Mouse (Mus musculus) MEL (cell line): Measurements from ENCODE around the gene Cux1. TPM values are rescaled to one million over a fixed set of nuclear protein-coding genes. Genes with fewer than 3 reads are reported as not detected.

ENCODE experiments used
- DNase-seq: peaks from one replicate; pipeline ENCODE4 v3.0.0; 2011; ENCODE audit warnings: low read depth, low spot score
- H3K27ac ChIP-seq: 2 replicates; pipeline ENCODE4 v1.5.1; 2012; ENCODE audit warnings: low read depth, mild to moderate bottlenecking, control low read depth, low read length, moderate library complexity; ENCODE audit not compliant: control insufficient read depth
- H3K27me3 ChIP-seq, 2 experiments: fragments of 150-350 bp in 1 of 2; sonication (generic) in 1 of 2; 2 replicates each; pipeline ENCODE4 v1.6.1; 2012; ENCODE audit warnings: low read length in 2 of 2, mild to moderate bottlenecking in 2 of 2, improper control_type of control experiment in 1 of 2, moderate library complexity in 1 of 2; ENCODE audit not compliant: insufficient read depth in 2 of 2, control insufficient read depth in 1 of 2
- H3K36me3 ChIP-seq, 2 experiments: 2 replicates each; pipeline ENCODE4 v1.6.1; 2012 to 2014; ENCODE audit warnings: low read length in 2 of 2, improper control_type of control experiment in 1 of 2, inconsistent platforms in 1 of 2, mild to moderate bottlenecking in 1 of 2; ENCODE audit not compliant: insufficient read depth in 2 of 2, control insufficient read depth in 1 of 2
- H3K4me1 ChIP-seq, 2 experiments: fragments of 150-350 bp in 1 of 2; sonication (generic) in 1 of 2; 2 replicates each; pipeline ENCODE4 v1.6.1; 2012; ENCODE audit warnings: low read length in 2 of 2, improper control_type of control experiment in 1 of 2, mild to moderate bottlenecking in 1 of 2; ENCODE audit not compliant: insufficient read depth in 2 of 2, control insufficient read depth in 1 of 2
- H3K4me3 ChIP-seq, 2 experiments: fragments of 150-350 bp in 1 of 2; sonication (generic) in 1 of 2; 2 replicates each; pipeline ENCODE4 v1.5.1; 2012; ENCODE audit warnings: low read depth in 2 of 2, low read length in 2 of 2, mild to moderate bottlenecking in 2 of 2, moderate library complexity in 2 of 2, control low read depth in 1 of 2, improper control_type of control experiment in 1 of 2; ENCODE audit not compliant: control insufficient read depth in 1 of 2, insufficient read depth in 1 of 2
- H3K79me2 ChIP-seq: 2 replicates; pipeline ENCODE4 v1.6.1; 2012; ENCODE audit warnings: mild to moderate bottlenecking, low read length, moderate library complexity; ENCODE audit not compliant: control insufficient read depth, poor library complexity, insufficient read depth
- H3K9ac ChIP-seq: 2 replicates; pipeline ENCODE4 v1.6.1; 2012; ENCODE audit warnings: low read depth, mild to moderate bottlenecking, control low read depth, low read length, moderate library complexity; ENCODE audit not compliant: control insufficient read depth, poor library complexity, severe bottlenecking
- H3K9me3 ChIP-seq: fragments of 150-350 bp; sonication (generic); replicated peaks from 2 replicates; pipeline ENCODE4 v1.6.1; 2012; ENCODE audit warnings: mild to moderate bottlenecking, low read length, improper control_type of control experiment, moderate library complexity; ENCODE audit not compliant: insufficient read depth
- BHLHE40 ChIP-seq: IDR thresholded peaks from 2 replicates; pipeline ENCODE4 v1.6.1; 2012; ENCODE audit warnings: low read depth, mild to moderate bottlenecking, inconsistent platforms, low read length, improper control_type of control experiment, borderline replicate concordance
- CHD1 ChIP-seq: IDR thresholded peaks from 2 replicates; pipeline ENCODE4 v1.6.1; 2012; ENCODE audit warnings: low read depth, mild to moderate bottlenecking, inconsistent platforms, low read length, improper control_type of control experiment
- CHD2 ChIP-seq: IDR thresholded peaks from 2 replicates; pipeline ENCODE4 v1.6.1; 2011; ENCODE audit warnings: low read length, improper control_type of control experiment
- CTCF ChIP-seq, 3 experiments: IDR thresholded peaks in 2 of 3; conservative IDR thresholded peaks in 1 of 3; 2 replicates each; pipeline ENCODE4 v1.5.1; 2011 to 2012; ENCODE audit warnings: low read length in 3 of 3, low read depth in 2 of 3, mild to moderate bottlenecking in 2 of 3, improper control_type of control experiment in 1 of 3, inconsistent platforms in 1 of 3, mixed read lengths in 1 of 3, moderate library complexity in 1 of 3; ENCODE audit not compliant: control insufficient read depth in 1 of 3, insufficient read depth in 1 of 3, poor library complexity in 1 of 3, severe bottlenecking in 1 of 3
- E2F4 ChIP-seq: IDR thresholded peaks from 2 replicates; pipeline ENCODE4 v1.6.1; 2011; ENCODE audit warnings: low read depth, low read length, improper control_type of control experiment, borderline replicate concordance
- HCFC1 ChIP-seq: IDR thresholded peaks from 2 replicates; pipeline ENCODE4 v1.6.1; 2012; ENCODE audit warnings: low read depth, mild to moderate bottlenecking, inconsistent platforms, low read length, improper control_type of control experiment, moderate library complexity
- KAT2A ChIP-seq: conservative IDR thresholded peaks from 2 replicates; pipeline ENCODE4 v1.6.1; 2012; ENCODE audit warnings: low read depth, low read length, improper control_type of control experiment, inconsistent platforms
- MAFK ChIP-seq: IDR thresholded peaks from 2 replicates; pipeline ENCODE4 v1.6.1; 2011; ENCODE audit warnings: low read depth, mild to moderate bottlenecking, low read length, improper control_type of control experiment, borderline replicate concordance
- MAX ChIP-seq: IDR thresholded peaks from 2 replicates; pipeline ENCODE4 v1.6.1; 2011; ENCODE audit warnings: low read length, improper control_type of control experiment
- MXI1 ChIP-seq: IDR thresholded peaks from 2 replicates; pipeline ENCODE4 v1.6.1; 2011; ENCODE audit warnings: mild to moderate bottlenecking, low read depth, low read length, improper control_type of control experiment
- MYB ChIP-seq: IDR thresholded peaks from 2 replicates; pipeline ENCODE4 v1.6.1; 2011; ENCODE audit warnings: mild to moderate bottlenecking, low read depth, low read length, improper control_type of control experiment
- NELFE ChIP-seq: IDR thresholded peaks from 2 replicates; pipeline ENCODE4 v1.6.1; 2011; ENCODE audit warnings: low read depth, low read length, improper control_type of control experiment
- NRF1 ChIP-seq: IDR thresholded peaks from 2 replicates; pipeline ENCODE4 v1.6.1; 2014; ENCODE audit warnings: low read depth, mild to moderate bottlenecking, inconsistent platforms, low read length, improper control_type of control experiment, moderate library complexity; ENCODE audit not compliant: poor library complexity, insufficient read depth, severe bottlenecking
- POLR2A ChIP-seq, 2 experiments: IDR thresholded peaks; 2 replicates each; pipeline ENCODE4 v1.6.1; 2011 to 2012; ENCODE audit warnings: low read length in 2 of 2, mild to moderate bottlenecking in 2 of 2, control low read depth in 1 of 2, improper control_type of control experiment in 1 of 2, low read depth in 1 of 2, moderate library complexity in 1 of 2; ENCODE audit not compliant: control insufficient read depth in 1 of 2, insufficient read depth in 1 of 2, poor library complexity in 1 of 2
- POLR2AphosphoS2 ChIP-seq: IDR thresholded peaks from 2 replicates; pipeline ENCODE4 v1.6.1; 2011; ENCODE audit warnings: low read length, improper control_type of control experiment
- RCOR1 ChIP-seq: IDR thresholded peaks from 2 replicates; pipeline ENCODE4 v1.6.1; 2012; ENCODE audit warnings: low read depth, mild to moderate bottlenecking, inconsistent platforms, low read length, improper control_type of control experiment
- SIN3A ChIP-seq: IDR thresholded peaks from 2 replicates; pipeline ENCODE4 v1.6.1; 2012; ENCODE audit warnings: low read length, improper control_type of control experiment, inconsistent platforms
- SMC3 ChIP-seq: IDR thresholded peaks from 2 replicates; pipeline ENCODE4 v1.6.1; 2011; ENCODE audit warnings: low read depth, low read length, improper control_type of control experiment
- TBP ChIP-seq: IDR thresholded peaks from 2 replicates; pipeline ENCODE4 v1.8.0; 2011; ENCODE audit warnings: low read depth, low read length, improper control_type of control experiment
- TCF12 ChIP-seq: IDR thresholded peaks from 2 replicates; pipeline ENCODE4 v1.6.1; 2014; ENCODE audit warnings: low read depth, mild to moderate bottlenecking, inconsistent platforms, low read length, improper control_type of control experiment, moderate library complexity
- UBTF ChIP-seq: IDR thresholded peaks from 2 replicates; pipeline ENCODE4 v1.6.1; 2012; ENCODE audit warnings: low read depth, mild to moderate bottlenecking, inconsistent platforms, low read length, improper control_type of control experiment, moderate library complexity, borderline replicate concordance; ENCODE audit not compliant: insufficient read depth
- USF1 ChIP-seq: IDR thresholded peaks from 2 replicates; pipeline ENCODE4 v1.6.1; 2014; ENCODE audit warnings: low read depth, mild to moderate bottlenecking, inconsistent platforms, low read length, improper control_type of control experiment, moderate library complexity
- ZC3H11A ChIP-seq: IDR thresholded peaks from 2 replicates; pipeline ENCODE4 v1.6.1; 2012; ENCODE audit warnings: low read depth, mild to moderate bottlenecking, inconsistent platforms, low read length, improper control_type of control experiment
- ZKSCAN1 ChIP-seq: IDR thresholded peaks from 2 replicates; pipeline ENCODE4 v1.6.1; 2012; ENCODE audit warnings: low read depth, mild to moderate bottlenecking, inconsistent platforms, low read length, improper control_type of control experiment, moderate library complexity
- ZMIZ1 ChIP-seq: IDR thresholded peaks from 2 replicates; pipeline ENCODE4 v1.6.1; 2012; ENCODE audit warnings: low read depth, mild to moderate bottlenecking, inconsistent platforms, low read length, improper control_type of control experiment, moderate library complexity
- ZNF384 ChIP-seq: IDR thresholded peaks from 2 replicates; pipeline ENCODE4 v1.6.1; 2012; ENCODE audit warnings: low read depth, mild to moderate bottlenecking, inconsistent platforms, low read length, improper control_type of control experiment
- polyA plus RNA-seq, 2 experiments: library from polyadenylated mRNA; stranded (reverse) in 1 of 2; unstranded in 1 of 2; fragments of >175 nt in 1 of 2; fragments of >200 nt in 1 of 2; gene quantifications; 2 replicates each; pipeline versions ENCODE4 v1.2.1 to v1.2.4; 2012; ENCODE audit warnings: low replicate concordance in 2 of 2, low read depth in 1 of 2; ENCODE audit not compliant: insufficient read length in 2 of 2, insufficient read depth in 1 of 2, missing spikeins in 1 of 2
- total RNA-seq: library from RNA; depleted of rRNA; stranded (reverse); fragments of 300-350 nt; gene quantifications from 2 replicates; pipeline ENCODE4 v1.2.3, GENCODE M21; 2012

Cux1 gene
- total and polyA plus RNA-seq, 3 experiments, result 71.1 to 104 TPM; not detected in 1

GRCm38 (mm10) chr5:136568026-136568765, 906 bp upstream of the Cux1 start (continued):
- TF ChIP-seq TBP (0 out of 2 replicates have a peak, but pooled peaks have one; percentile 40), RCOR1 (no peak), ZKSCAN1 (no peak), MYB (no peak), USF1 (no peak), ZMIZ1 (no peak), POLR2A (IDR thresholded peaks at IDR 0.05; ENCODE audit: control insufficient read depth in 1 of 2, insufficient read depth in 1 of 2, low read depth in 1 of 2, low read length in 2 of 2, poor library complexity in 1 of 2) (peak; percentile 3 to 51; a peak in 3 of 4 replicates), NRF1 (no peak), ZC3H11A (no peak), MAX (peak; percentile 80), CHD2 (no peak), MAFK (no peak), E2F4 (no peak), HCFC1 (no peak)

- Histone ChIP-seq H3K79me2 (peaks cover 58% of the 10 kb centered on the region), H3K36me3 (peaks cover 7 to 26% of the 10 kb centered on the region in 2 experiments; a peak in 3 of 4 replicates), H3K27me3 (peaks cover 5 to 8% of the 10 kb centered on the region in 2 experiments), H3K4me3 (peak overlapping the region; percentile 99), H3K9me3 (no peaks in the 10 kb centered on the region), H3K9ac (peak overlapping the region; percentile 99), H3K4me1 (peaks cover 12 to 16% of the 10 kb centered on the region in 2 experiments), H3K27ac (peak overlapping the region; percentile 61)
- TF ChIP-seq CTCF (IDR thresholded peaks at IDR 0.05 in 2 of 3, conservative IDR thresholded peaks at IDR 0.05 in 1 of 3; ENCODE audit: control insufficient read depth in 1 of 3, insufficient read depth in 1 of 3, low read depth in 2 of 3, low read length in 3 of 3, poor library complexity in 1 of 3, severe bottlenecking in 1 of 3) (no peak), SIN3A (no peak)
- no peak for DNase-seq
These were observed 496 bp downstream of the Cux1 start for GRCm38 (mm10) chr5:136566812-136567175.

GRCm38 (mm10) chr5:136566001-136566811, 1.1 kb downstream of the Cux1 start:
- H3K4me1 ChIP-seq, result peaks cover 12 to 16% of the 10 kb centered on the region in 2 experiments
- H3K4me3 ChIP-seq, result peak overlapping the region; percentile 99
- peaks cover 7 to 31% of the 10 kb centered on the region in 2 experiments; a peak in 3 of 4 replicates for H3K36me3 ChIP-seq
- H3K9me3 ChIP-seq, result no peaks in the 10 kb centered on the region
- peak overlapping the region; percentile 61 for H3K27ac ChIP-seq
- H3K79me2 ChIP-seq, result peaks cover 64% of the 10 kb centered on the region
- peaks cover 3 to 8% of the 10 kb centered on the region in 2 experiments for H3K27me3 ChIP-seq
- peak; percentile 57 for DNase-seq
- peak overlapping the region; percentile 99 for H3K9ac ChIP-seq
- TF ChIP-seq NELFE (no peak), MXI1 (0 out of 2 replicates have a peak, but pooled peaks have one; percentile 22), KAT2A (no peak), SIN3A (peak; percentile 52), CTCF (IDR thresholded peaks at IDR 0.05 in 2 of 3, conservative IDR thresholded peaks at IDR 0.05 in 1 of 3; ENCODE audit: control insufficient read depth in 1 of 3, insufficient read depth in 1 of 3, low read depth in 2 of 3, low read length in 3 of 3, poor library complexity in 1 of 3, severe bottlenecking in 1 of 3) (peak in 2 of 3 experiments; percentile 16 to 39; a peak in 3 of 6 replicates), TCF12 (no peak), USF1 (no peak), ZC3H11A (no peak), UBTF (0 out of 2 replicates have a peak, but pooled peaks have one; percentile 84), BHLHE40 (no peak), ZMIZ1 (no peak), SMC3 (no peak), TBP (no peak), POLR2AphosphoS2 (no peak; the same call in 1 of the 2 replicates), ZNF384 (no peak), CHD1 (peak; percentile 52; the same call in 1 of the 2 replicates)
